Mouse (Mus musculus) forebrain, postnatal 0 days (tissue): Measurements from ENCODE around the gene Gart. TPM values are rescaled to one million over a fixed set of nuclear protein-coding genes. Genes with fewer than 3 reads are reported as not detected.
A peak's percentile ranks its signal among the peaks of the same experiment; 100 is the strongest.

Experiments used
- ATAC-seq: fragments of 200-750 bp; cut with Nextera tagmentation; 2 replicates; pipeline ENCODE4 v1.8.0; 2017; ENCODE audit warnings: mild to moderate bottlenecking, moderate library complexity
- DNase-seq: peaks from one replicate; pipeline ENCODE4 v3.0.0-alpha.2; 2015
- H3K27ac ChIP-seq: fragments of 300-500 bp; sonication (generic); 2 replicates; pipeline ENCODE4 v1.5.1; 2014; ENCODE audit warnings: low read depth, mild to moderate bottlenecking, antibody characterized with exemption, low read length, moderate library complexity, mixed read lengths
- H3K27me3 ChIP-seq: fragments of 300-500 bp; sonication (generic); 2 replicates; pipeline ENCODE4 v1.6.1; 2014; ENCODE audit warnings: mild to moderate bottlenecking, low read length, mixed read lengths; ENCODE audit not compliant: insufficient read depth
- H3K36me3 ChIP-seq: fragments of 300-500 bp; sonication (generic); 2 replicates; pipeline ENCODE4 v1.6.1; 2014; ENCODE audit warnings: mild to moderate bottlenecking, moderate library complexity; ENCODE audit not compliant: insufficient read depth
- H3K4me1 ChIP-seq: fragments of 300-500 bp; sonication (generic); 2 replicates; pipeline ENCODE4 v1.6.1; 2014; ENCODE audit warnings: antibody characterized with exemption; ENCODE audit not compliant: insufficient read depth
- H3K4me2 ChIP-seq: fragments of 300-500 bp; sonication (generic); 2 replicates; pipeline ENCODE4 v1.6.1; 2014; ENCODE audit warnings: low read depth, mild to moderate bottlenecking, moderate library complexity
- H3K4me3 ChIP-seq: fragments of 300-500 bp; sonication (generic); 2 replicates; pipeline ENCODE4 v1.5.1; 2014; ENCODE audit warnings: low read depth, low read length, mixed read lengths
- H3K9ac ChIP-seq: fragments of 300-500 bp; sonication (generic); 2 replicates; pipeline ENCODE4 v1.6.1; 2014; ENCODE audit warnings: mild to moderate bottlenecking
- H3K9me3 ChIP-seq: fragments of 300-500 bp; sonication (generic); 2 replicates; pipeline ENCODE4 v1.6.1; 2016; ENCODE audit warnings: low read length
- CTCF ChIP-seq: sonication (generic); IDR thresholded peaks from 2 replicates; pipeline ENCODE4 v1.5.1; 2016; ENCODE audit warnings: antibody characterized with exemption, control low read depth, low read depth
- WGBS: fragments of 180-500 bp; shearing (Covaris S2); extraction: QIAGEN DNeasy Blood & Tissue Kit; methylation state at CpG from one replicate; pipeline ENCODE4 v1.1.7; 2014; 5-methylcytosine and 5-hydroxymethylcytosine counted together
- polyA plus RNA-seq: library from polyadenylated mRNA; unstranded; fragments of >200 nt; fragmentation: Nextera tagmentation; extraction: Ambion mirVana; gene quantifications from 2 replicates; pipeline ENCODE4 v1.2.1, GENCODE M21; 2015
- total RNA-seq: library from RNA; depleted of rRNA; stranded (reverse); fragments of >200 nt; gene quantifications from 2 replicates; pipeline ENCODE4 v1.2.3, GENCODE M21; 2014

Gene Gart
- total and polyA plus RNA-seq, 2 experiments from 2014 or later: 36.7 to 44.0 TPM

DNA sequence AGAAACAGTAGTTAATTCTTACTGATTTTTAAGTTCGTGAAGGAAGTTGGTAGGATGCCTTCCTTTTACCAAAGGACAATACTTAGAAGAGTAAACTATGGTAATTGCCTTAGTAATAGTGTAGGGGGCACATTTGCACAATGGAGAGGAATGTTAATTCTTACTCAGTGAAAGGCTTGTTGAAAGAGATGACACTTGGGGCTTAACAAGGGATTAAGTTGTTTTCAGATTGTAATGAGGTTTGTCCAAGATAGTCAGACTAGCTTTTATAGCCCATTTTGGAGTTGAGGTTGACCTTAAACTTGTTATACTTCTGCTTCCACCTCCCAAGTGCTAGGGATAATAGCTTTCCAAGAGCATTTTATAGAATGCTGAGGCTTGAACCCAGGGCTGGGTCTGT is 14.6 kb upstream of the Gart start:
- Histone ChIP-seq H3K27ac (no peak overlapping the region), H3K4me3 (no peak overlapping the region), H3K4me2 (no peak overlapping the region), H3K27me3 (no peaks in the 10 kb centered on the region), H3K9ac (no peak overlapping the region), H3K36me3 (peaks cover 82% of the 10 kb centered on the region), H3K4me1 (no peaks in the 10 kb centered on the region), H3K9me3 (no peaks in the 10 kb centered on the region)
- WGBS: 16% methylated on average over 1 of the region's 1 CpGs
- DNase-seq (no peak), ATAC-seq (no peak)
- TF ChIP-seq CTCF: no peak

DNA sequence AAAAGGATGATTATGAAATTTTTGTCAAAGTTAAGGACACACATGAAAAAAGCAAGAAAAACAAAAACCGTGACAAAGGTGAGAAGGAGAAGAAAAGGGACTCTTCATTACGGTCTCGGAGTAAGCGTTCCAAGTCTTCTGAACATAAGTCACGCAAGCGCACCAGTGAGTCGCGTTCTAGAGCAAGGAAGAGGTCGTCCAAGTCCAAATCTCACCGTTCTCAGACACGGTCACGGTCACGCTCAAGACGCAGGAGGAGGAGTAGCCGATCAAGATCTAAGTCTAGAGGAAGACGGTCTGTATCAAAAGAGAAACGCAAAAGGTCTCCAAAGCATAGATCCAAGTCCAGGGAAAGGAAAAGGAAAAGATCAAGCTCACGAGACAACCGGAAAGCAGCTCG is 13.0 kb upstream of the Gart start:
- no peak for ATAC-seq
- Histone ChIP-seq H3K27ac (no peak overlapping the region), H3K9ac (no peak overlapping the region), H3K4me3 (no peak overlapping the region), H3K36me3 (peaks cover 82% of the 10 kb centered on the region), H3K9me3 (no peaks in the 10 kb centered on the region), H3K4me2 (no peak overlapping the region), H3K4me1 (no peaks in the 10 kb centered on the region), H3K27me3 (no peaks in the 10 kb centered on the region)
- no peak for DNase-seq
- TF ChIP-seq CTCF: no peak
- WGBS: 97% methylated on average over 20 of the region's 20 CpGs

DNA sequence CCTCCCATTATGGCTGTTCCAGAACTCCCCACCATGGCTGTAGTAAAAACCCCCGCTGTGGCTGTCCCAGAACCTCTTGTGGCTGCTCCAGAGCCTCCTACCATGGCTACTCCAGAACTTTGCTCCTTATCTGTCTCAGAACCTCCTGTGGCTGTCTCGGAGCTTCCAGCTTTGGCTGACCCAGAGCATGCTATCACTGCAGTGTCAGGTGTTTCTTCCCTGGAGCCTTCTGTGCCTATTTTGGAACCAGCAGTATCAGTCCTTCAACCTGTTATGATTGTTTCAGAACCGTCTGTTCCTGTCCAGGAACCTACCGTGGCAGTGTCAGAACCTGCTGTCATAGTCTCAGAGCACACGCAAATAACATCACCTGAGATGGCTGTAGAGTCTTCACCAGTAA is 11.7 kb upstream of the Gart start:
- Histone ChIP-seq H3K4me3 (no peak overlapping the region), H3K9ac (no peak overlapping the region), H3K9me3 (no peaks in the 10 kb centered on the region), H3K27me3 (no peaks in the 10 kb centered on the region), H3K27ac (no peak overlapping the region), H3K36me3 (peaks cover 81% of the 10 kb centered on the region), H3K4me2 (no peak overlapping the region), H3K4me1 (no peaks in the 10 kb centered on the region)
- no peak for TF ChIP-seq CTCF
- DNase-seq (no peak), ATAC-seq (no peak)
- WGBS: 97% methylated on average over 5 of the region's 5 CpGs

DNA sequence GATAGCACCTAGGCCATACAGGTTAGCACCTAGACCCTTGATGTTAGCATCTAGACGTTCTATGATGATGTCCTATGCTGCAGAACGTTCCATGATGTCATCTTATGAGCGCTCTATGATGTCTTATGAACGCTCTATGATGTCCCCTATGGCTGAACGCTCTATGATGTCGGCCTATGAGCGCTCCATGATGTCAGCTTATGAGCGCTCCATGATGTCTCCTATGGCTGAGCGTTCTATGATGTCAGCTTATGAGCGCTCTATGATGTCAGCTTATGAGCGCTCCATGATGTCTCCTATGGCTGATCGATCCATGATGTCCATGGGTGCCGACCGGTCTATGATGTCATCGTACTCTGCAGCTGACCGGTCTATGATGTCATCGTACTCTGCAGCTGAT is 10.5 kb upstream of the Gart start:
- no peak for TF ChIP-seq CTCF
- H3K27me3 ChIP-seq: no peaks in the 10 kb centered on the region
- DNase-seq (no peak), ATAC-seq (no peak)
- H3K27ac ChIP-seq: no peak overlapping the region
- H3K4me1 ChIP-seq: no peaks in the 10 kb centered on the region
- peaks cover 77% of the 10 kb centered on the region for H3K36me3 ChIP-seq
- no peak overlapping the region for H3K4me3 ChIP-seq
- H3K9ac ChIP-seq: no peak overlapping the region
- WGBS: 98% methylated on average over 17 of the region's 17 CpGs
- H3K9me3 ChIP-seq: no peaks in the 10 kb centered on the region
- no peak overlapping the region for H3K4me2 ChIP-seq

DNA sequence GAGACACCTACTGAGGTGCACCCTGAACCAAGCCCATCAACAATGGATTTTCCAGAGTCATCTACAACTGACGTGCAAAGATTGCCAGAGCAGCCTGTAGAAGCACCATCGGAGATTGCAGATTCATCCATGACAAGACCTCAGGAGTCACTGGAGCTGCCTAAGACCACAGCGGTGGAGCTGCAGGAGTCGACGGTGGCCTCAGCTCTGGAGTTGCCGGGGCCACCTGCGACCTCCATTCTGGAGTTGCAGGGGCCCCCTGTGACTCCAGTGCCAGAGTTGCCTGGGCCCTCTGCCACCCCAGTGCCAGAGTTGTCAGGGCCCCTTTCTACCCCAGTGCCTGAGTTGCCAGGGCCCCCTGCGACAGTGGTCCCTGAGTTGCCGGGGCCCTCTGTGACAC is 8.5 kb upstream of the Gart start:
- no peaks in the 10 kb centered on the region for H3K4me1 ChIP-seq
- DNase-seq: no peak
- H3K9me3 ChIP-seq: no peaks in the 10 kb centered on the region
- no peak for ATAC-seq
- H3K4me3 ChIP-seq: no peak overlapping the region
- H3K27me3 ChIP-seq: no peaks in the 10 kb centered on the region
- H3K27ac ChIP-seq: no peak overlapping the region
- H3K4me2 ChIP-seq: no peak overlapping the region
- peaks cover 70% of the 10 kb centered on the region for H3K36me3 ChIP-seq
- 97% methylated on average over 9 of the region's 9 CpGs for WGBS
- no peak for TF ChIP-seq CTCF
- H3K9ac ChIP-seq: no peak overlapping the region

GRCm38 (mm10) chr16:91652191-91652590 is 5.4 kb upstream of the Gart start:
- Histone ChIP-seq H3K27ac (no peak overlapping the region), H3K36me3 (peaks cover 39% of the 10 kb centered on the region), H3K9me3 (no peaks in the 10 kb centered on the region), H3K4me2 (no peak overlapping the region), H3K4me1 (peaks cover 4% of the 10 kb centered on the region; the same call in 1 of the 2 replicates), H3K4me3 (no peak overlapping the region), H3K27me3 (no peaks in the 10 kb centered on the region), H3K9ac (no peak overlapping the region)
- DNase-seq (no peak), ATAC-seq (no peak)
- 87% methylated on average over 3 of the region's 3 CpGs for WGBS
- TF ChIP-seq CTCF: no peak

GRCm38 (mm10) chr16:91649781-91650180 is 3.0 kb upstream of the Gart start:
- Histone ChIP-seq H3K27me3 (no peaks in the 10 kb centered on the region), H3K36me3 (peaks cover 15% of the 10 kb centered on the region), H3K4me2 (no peak overlapping the region), H3K4me3 (no peak overlapping the region), H3K27ac (no peak overlapping the region), H3K4me1 (peaks cover 4% of the 10 kb centered on the region; the same call in 1 of the 2 replicates), H3K9me3 (no peaks in the 10 kb centered on the region), H3K9ac (no peak overlapping the region)
- TF ChIP-seq CTCF: no peak
- DNase-seq (no peak), ATAC-seq (no peak)

- Histone ChIP-seq H3K4me1 (peaks cover 4% of the 10 kb centered on the region; the same call in 1 of the 2 replicates), H3K9ac (no peak overlapping the region)
- 53% methylated on average over 3 of the region's 3 CpGs for WGBS
These were observed 2.5 kb upstream of the Gart start for GRCm38 (mm10) chr16:91649246-91649645.

More at GRCm38 (mm10) chr16:91649246-91649645, 2.5 kb upstream of the Gart start:
- TF ChIP-seq CTCF: no peak
- Histone ChIP-seq H3K9me3 (no peaks in the 10 kb centered on the region), H3K27me3 (no peaks in the 10 kb centered on the region), H3K4me3 (peak overlapping the region; percentile 85; the same call in 1 of the 2 replicates), H3K4me2 (peak overlapping the region; percentile 52), H3K27ac (no peak overlapping the region), H3K36me3 (peaks cover 13% of the 10 kb centered on the region)
- ATAC-seq (no peak), DNase-seq (no peak)
